Mouse (Mus musculus): Measurements from ENCODE around the gene Cdkn2c.
"Not testable (repeated sequence)": the region's sequence is repeated elsewhere in the genome, so short reads cannot be mapped to it uniquely, and the experiment has no call there.

Cdkn2c gene

DNA sequence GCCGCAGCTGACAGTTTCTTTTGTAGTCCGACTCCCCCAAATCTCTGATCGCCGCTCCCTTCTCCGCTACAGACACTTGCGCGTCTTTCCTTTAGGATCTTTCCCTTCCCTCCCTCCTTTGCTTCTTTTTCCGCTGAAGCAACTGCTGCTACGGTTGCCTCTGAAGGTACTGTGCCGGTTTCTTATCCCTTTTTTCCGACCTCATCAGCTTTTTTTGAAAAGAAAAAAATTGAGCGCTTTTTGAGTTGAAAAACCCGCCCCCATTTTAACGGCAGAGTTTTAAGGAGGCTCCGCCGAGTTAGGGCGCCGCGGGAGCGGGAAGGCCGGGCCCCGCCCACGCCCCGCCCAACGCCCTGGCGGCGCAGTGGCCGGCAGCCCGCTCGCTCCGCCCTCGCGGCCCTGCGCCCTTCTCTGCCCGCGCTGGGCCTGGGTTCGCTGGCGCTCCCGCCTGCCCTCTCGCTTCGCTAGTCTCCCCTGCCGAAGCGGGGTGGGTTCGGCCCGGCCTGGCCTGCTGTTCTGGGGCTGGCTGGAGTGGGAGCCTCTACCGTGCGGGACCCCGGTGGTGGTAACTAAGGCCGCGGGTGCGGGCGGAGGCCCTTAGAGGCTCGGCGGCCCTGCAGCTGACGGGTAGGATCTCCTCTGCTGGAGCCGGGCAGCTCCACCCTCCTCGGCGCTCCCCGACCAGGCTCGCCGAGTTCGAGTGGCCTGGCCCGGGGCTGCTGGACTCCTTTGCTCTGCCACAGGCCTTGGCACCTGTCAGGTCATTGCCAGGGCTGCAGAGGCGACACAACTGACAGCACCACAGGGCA lies at the start of gene Cdkn2c:
Gene Cdkn2c (minus strand): TSS at position 729 of the 809 bp plus-strand sequence.
- peak; percentile 64 to 75 for DNase-seq (ENCODE audit: low spot score in 2 of 2)

DNA sequence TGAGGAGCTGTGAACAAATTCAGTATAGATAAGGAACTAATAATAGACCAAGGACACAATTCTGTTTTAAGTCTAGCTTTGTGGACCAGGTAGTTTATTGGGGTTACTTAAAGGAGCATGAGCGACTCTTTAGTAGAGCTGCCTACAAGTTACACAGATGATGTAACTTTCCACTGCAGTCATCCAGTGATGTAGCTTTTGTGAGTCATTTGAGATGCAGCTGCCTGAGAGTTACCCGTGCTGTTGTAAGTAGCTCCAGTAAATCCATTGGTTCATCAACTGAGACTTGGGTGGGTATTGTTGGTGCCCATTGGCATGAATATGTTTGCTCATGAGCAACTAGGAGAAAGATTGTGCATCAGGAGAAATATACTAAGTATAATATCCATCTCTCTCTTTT lies 38.4 kb upstream of the Cdkn2c start:
- DNase-seq (ENCODE audit: low spot score in 2 of 2), result no peak

DNA sequence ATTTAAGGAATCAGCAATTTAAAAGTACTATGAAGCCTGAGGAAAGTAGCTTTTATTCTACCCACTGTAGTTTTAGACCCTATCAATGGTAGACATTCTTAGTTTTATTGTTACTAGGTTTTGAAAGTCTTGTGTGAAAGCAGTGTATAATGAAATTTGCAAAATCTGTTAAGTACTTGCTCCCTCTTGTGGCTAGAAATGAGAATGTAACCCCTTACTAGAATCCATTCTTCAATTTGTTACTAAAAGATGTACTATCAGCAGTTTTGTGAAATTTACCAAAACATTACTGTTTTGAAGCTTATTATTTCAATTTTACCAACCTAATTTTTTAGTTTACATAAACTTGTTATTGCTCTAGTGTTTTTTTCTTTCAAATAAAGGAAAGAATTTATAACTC lies 36.6 kb upstream of the Cdkn2c start:
- DNase-seq (ENCODE audit: low spot score in 2 of 2), result no peak

DNA sequence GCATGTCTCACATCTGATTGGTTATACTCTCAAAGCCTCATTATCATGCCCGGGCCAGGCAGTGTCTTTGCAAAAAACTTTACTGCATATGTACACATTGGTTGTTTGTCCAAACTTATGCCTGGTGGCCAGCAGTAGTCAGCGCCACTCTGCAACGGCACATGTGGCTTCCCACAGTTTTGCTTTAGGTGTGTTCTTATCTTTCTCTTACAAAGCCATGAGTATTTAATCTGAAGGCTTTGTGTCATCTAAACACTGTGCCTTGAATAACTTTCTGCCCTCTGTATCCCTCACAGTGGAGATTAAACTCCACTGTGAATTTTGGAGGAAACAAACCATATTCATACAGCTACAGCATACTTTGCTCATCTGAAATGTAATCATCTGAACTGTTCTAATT lies 33.7 kb upstream of the Cdkn2c start:
- not testable (repeated sequence) for DNase-seq (ENCODE audit: low spot score in 2 of 2)

DNA sequence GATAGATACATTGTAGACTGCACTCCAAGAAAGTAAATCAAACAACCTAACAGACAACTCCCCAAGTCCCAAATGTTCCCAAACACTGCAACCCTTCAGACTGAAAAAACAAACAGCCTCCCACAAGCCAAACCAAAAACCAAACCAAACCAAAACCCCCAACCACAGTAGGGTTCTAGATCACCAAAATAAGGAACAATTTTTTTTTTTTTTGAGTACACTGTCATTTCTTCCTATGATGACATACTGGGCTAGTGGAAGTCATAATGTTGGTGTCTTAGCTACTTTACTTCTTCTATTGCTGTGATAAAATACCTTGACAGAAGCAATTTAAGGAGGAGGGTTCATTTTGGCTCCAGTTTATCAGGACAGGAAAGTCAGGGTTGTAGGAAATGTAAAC lies 25.7 kb upstream of the Cdkn2c start:
- DNase-seq (ENCODE audit: low spot score in 2 of 2), result no peak

DNA sequence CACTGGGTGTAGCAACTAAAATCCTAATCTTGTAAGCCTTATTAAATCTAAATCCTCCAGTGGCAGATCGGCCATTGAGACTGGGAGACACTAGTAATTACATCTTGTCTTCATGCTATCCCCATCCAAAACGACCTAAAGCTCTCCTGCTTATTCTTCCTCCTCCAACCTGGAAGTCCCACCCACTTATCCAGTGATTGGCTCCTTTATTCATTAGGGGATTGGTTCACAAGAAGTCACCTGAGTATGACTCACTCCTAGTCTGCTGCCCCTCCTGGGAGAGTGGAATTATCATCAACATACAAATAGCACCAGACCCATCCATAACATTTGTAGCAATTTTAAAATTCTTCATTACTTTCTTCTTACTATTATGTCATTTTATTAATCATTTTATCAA lies 16.6 kb upstream of the Cdkn2c start:
- no peak for DNase-seq (ENCODE audit: low spot score in 2 of 2)

DNA sequence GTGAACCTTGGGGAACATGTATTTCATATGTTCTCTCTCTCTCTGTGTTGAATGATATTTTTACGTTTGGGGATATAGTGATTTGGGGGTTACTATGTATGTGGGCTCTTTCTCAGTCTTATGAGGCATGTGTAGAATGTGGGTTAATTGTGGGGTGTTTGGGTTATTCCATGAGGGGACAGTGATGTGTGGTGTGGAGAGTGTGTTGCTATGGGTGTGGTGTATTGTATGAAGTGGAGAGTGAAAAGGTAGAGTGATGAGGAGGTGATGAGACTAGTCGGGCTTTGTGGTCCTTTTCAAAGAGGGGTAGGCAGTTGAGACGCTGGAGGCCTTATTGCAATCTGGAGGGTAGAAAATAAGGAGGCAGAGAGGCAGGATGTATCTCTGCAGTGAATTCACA lies 10.2 kb upstream of the Cdkn2c start:
- no peak for DNase-seq (ENCODE audit: low spot score in 2 of 2)

DNA sequence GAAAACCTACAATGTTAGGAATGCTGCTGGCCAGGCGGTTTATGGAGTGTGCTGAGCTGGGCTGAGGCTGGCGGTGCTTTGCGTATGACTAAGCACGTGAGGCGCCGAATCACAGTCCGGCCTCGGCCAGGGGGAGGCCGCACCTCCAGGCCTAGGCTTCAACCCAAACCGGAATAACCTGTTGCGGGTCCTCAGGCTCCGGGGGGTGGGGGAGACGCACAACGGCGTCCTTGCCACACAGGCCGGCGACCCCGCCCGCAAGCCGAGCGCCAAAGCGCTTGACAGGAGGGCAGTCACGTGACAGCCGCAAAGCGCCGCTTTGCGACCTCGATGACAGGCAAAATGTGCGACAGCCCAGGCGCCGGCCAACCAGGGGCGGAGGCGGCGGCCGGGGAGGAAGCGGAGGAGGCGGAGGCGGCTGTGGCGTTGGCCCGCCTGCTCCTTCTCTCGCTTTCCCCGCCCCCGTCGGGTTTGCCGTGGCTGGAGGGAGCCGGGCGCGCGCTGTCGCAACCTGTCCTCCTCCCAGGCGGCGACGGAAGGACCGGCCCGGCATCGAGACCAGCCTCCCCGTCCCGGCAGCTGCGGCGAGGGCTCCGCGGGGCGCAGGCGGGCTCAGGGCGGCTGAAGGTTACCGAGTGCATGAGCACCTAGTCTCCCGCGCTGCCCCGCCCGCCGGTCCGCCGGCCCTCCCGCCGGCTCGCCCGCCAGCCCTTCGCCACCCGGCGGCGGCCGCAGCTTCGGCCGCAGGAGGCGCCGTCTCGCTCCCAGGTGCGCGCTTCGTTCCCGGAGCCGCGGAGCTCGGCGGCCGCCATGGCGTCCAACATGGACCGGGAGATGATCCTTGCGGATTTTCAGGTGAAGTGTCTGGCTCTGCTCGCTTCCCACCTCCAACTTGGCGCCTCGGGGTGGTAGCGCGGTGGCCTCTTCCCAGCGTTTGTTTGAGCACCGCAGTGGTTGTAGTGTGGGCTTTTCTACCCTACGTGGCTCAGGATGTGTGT lies 9.5 kb upstream of the Cdkn2c start, which contains the start of gene Faf1:
Gene Faf1 (plus strand): TSS at position 371 of the 998 bp plus-strand sequence.
- DNase-seq (ENCODE audit: low spot score in 2 of 2), result peak; percentile 95 to 97

DNA sequence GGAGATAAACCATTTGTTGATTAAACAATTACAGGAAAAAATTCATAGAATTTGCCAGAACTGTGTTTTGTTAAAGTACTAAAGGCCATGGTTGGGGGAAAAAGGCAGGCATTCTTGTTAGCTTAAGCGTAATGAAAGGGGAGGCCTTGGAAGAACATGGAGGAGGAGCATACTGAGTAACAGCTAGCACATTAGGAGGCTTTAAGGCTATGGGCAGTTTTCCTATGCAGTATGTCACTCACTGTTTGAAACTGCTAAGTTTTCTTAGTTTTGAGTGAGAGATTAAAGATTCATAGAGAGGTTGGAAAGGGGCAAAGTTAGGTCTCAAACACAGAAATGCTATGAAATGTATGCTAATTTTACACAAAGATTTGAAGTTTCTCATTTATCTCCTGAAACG lies 7.1 kb upstream of the Cdkn2c start:
- DNase-seq (ENCODE audit: low spot score in 2 of 2), result no peak

DNA sequence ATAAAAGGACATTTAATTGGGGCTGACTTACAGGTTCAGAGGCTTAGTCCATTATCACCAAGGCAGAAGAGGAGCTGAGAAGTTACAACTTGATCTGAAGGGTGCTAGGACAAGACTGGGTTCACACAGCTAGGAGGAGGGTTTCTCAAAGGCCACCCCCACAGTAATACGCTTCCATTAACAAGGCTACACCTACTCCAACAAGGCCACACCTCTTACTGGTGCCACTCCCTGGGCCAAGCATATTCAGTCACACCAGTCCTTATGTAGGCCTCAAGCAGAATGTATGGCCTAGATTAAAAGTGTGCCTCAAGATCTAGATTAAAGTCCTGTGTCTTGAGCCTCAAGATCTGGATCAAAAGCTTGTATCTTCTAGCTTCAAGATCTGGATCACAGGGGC lies 5.0 kb upstream of the Cdkn2c start:
- no peak for DNase-seq (ENCODE audit: low spot score in 2 of 2)

DNA sequence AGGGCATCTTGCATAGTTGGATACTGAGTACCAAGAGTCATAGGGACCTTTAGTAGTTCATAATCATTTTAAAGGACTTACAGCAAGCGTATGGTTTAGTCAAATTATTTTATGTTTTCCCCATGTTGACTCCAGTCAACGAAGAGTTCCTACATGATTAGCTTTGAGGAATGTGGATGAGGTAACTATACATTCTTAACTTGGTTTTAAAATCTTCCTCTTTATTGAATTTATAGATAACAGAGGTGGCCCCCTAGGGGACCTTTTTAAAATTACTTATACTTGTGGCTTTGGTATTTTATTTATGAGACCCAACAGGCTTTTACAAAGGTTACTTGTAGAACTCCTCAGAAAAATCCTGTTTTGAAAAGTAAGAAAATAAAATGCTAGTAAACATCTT lies 3.2 kb upstream of the Cdkn2c start:
- no peak for DNase-seq (ENCODE audit: low spot score in 2 of 2)

DNA sequence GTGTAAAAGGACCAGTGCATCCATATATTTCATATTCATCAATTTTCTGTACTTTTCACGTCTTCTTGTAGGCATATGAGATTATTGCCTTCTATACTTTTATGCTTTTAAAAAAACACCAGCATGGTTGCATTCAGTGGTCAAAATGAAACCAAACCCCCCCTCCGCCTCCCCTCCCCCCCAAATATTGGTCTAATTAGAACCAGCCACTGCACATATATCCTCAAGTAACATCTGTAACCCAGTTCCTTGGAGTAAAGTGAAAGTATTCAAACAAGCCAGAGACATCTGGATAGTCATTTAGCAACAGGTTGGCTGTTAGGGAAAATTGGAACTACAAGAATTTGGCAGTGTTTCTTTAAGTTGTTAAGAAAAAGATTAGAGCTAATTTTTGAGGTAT lies 529 bp upstream of the Cdkn2c start:
- no peak for DNase-seq (ENCODE audit: low spot score in 2 of 2)

DNA sequence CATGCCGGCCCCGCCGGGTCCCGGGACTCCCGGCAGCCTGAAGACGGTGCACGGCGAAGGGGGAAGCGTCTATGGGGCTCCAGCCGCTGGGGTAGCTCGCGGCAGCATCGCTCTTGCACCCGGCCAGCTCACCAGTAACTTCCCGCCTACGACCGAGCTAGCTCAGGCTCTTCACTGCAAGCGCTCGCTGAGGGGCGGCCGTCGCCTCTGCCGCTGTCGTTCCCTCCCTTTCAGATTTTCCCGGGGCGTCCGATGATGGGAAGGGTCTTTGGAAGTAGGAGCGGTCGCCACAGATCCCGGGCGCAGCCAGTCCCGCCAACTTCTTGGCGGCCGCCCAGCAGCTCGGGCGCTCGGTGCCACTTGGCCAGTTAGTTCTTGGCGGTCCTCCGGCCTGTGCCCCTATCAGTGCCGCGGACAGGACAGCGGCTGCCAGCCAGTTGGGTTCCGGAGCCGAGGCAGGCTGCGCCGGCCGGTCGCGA lies 968 bp downstream of the Cdkn2c start:
- DNase-seq (ENCODE audit: low spot score in 2 of 2), result peak; percentile 40 to 47

DNA sequence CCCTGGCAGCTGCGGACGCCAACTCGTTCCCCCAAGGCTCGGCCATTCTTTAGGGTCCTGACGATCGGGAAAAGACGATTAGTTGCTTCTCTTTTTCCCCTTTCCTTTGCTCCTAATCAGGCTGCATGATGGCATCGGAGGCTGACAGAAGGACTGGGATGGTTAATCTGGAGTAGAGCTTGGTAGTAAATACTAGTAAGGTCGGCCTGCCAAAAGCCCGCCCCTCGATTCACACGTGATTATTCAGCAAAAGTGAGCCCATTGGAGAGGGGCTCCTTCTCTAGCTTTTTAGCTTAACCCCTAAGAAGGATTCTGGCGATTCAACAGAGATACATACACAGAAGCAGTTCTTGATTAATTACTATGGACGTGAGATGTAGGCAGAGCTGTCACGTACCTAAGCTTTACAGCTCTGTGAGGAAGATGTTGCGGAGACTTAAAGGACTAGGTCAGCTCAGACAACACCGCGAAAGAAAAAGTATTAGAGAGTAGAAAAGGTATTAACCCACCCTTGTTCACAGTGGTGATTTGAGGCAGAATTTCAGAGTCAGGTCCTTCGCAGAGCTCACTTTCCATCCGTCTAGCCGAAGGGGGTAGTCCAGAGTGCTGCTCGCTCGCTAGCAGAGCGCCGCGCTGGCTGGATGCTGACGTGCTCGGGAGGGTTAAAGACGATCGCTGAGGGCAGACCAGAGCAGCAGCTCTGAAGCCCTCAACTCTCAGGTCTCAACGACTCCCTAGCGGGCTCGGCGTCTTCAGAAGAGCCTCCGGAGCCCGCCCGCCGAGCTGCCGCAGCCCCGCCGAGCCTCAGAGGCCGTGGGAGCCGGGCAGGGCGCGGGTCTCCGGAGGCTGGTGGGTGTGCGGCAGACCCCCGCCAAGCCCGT lies 1.6 kb downstream of the Cdkn2c start:
- DNase-seq (ENCODE audit: low spot score in 2 of 2), result peak; percentile 33 to 50

DNA sequence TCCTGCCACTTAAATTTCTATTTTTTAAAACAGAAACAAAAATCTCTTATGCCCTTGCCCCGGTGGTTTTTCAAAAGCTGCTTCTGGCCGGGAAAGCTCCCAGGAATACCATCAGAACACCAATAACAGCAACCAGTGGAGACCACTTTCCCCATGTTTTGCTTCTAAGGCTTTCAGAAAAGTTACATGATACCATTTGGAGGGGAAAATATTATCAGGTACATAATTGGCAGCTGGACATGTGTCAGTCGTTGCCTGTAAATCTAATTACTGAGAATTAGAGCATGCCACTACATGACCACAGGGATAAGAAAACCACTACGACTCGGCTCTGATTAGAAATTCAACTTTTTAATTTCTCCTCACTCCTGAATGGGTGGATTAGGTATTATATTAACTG lies 2.9 kb downstream of the Cdkn2c start:
- DNase-seq (ENCODE audit: low spot score in 2 of 2), result no peak

DNA sequence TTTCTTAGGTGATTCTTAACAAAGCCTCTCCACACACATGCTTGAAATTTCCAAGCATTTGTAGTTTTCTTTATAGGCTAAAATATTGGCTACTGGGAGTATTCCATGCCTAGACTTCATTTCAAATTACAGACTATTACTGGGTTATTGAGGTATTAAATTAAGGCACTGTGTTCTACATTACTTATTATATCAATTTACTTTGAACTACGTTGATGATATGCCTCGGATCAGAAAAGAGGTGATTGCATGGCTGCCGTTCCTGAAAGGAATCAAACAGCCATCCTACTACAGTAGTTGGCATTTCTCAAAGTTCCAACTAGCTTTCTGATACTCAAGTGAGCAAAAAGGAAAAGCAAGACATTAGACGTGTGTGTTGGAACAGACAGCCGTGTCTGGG lies 4.7 kb downstream of the Cdkn2c start:
- no peak for DNase-seq (ENCODE audit: low spot score in 2 of 2)

DNA sequence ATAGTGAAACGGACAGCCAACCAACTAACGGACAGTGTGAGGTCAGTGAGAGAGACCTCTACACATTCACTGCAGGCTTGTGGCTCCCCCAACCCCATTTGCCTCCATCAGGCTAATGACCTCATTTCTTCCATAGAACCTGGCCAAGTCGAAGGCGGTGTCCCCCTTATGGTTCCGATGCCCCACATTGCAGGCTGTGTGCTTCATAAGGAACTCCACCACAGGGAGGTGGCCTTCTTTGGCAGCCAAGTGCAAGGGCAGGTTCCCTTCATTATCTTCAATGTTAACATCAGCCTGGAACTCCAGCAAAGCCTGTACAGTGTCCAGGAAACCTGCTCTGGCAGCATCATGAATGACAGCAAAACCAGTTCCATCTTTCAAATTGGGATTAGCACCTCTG lies 5.8 kb downstream of the Cdkn2c start:
- DNase-seq (ENCODE audit: low spot score in 2 of 2), result no peak

DNA sequence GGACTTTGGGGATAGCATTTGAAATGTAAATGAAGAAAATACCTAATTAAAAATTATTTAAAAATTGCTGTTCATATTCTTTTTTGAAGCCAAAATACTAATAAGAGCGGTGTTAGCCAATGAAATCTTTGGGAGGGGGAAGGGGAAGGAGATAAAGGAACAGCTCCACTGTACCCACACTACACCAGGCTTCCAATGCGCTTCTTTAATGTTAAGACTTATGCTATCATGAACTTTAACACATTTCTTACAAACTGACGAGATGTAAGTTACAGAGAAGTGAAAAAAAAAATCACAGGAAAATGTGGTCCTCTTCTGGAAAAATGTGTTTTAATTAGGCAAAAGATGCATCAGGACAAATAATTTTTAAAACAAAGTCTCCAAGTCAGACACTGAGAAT lies 6.4 kb downstream of the Cdkn2c start:
- DNase-seq (ENCODE audit: low spot score in 2 of 2), result no peak

DNA sequence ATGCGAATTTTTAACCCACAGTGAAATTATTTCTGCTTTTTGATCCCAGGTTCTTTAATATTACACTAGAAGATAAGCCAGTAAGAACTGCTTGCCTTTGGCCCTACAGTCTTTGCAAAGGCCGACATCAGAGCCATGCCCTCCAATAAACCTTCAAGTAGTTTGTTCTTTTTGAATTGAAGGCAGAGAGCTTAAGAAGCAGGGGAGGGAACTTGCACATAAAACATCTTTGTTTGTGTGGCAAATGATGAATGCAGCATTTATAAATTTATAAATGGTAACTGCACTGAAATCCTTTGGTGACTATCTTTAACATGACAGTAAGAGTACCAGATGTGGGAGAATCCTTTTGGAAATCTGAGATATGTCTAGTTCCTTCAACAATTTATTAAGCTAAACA lies 7.4 kb downstream of the Cdkn2c start:
- no peak for DNase-seq (ENCODE audit: low spot score in 2 of 2)

DNA sequence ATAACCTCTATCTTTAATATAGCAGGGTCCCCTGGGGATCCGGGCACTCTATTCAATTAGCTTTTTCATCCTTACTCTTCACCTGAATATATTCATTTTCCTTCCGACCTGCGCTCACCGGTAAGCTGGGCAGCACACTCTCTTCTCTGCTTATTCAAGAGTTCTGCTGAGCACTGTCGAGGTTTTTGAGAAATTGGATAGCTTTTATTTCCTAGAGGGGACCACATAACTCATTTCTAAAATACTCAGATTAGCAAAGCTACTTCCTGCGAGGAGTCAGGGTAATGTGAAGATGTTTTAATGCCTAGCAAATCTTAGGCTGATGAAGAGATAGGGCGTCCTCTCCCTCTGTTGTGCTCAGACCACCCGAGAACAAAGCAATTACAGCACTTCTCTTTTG lies 8.2 kb downstream of the Cdkn2c start:
- no peak for DNase-seq (ENCODE audit: low spot score in 2 of 2)

DNA sequence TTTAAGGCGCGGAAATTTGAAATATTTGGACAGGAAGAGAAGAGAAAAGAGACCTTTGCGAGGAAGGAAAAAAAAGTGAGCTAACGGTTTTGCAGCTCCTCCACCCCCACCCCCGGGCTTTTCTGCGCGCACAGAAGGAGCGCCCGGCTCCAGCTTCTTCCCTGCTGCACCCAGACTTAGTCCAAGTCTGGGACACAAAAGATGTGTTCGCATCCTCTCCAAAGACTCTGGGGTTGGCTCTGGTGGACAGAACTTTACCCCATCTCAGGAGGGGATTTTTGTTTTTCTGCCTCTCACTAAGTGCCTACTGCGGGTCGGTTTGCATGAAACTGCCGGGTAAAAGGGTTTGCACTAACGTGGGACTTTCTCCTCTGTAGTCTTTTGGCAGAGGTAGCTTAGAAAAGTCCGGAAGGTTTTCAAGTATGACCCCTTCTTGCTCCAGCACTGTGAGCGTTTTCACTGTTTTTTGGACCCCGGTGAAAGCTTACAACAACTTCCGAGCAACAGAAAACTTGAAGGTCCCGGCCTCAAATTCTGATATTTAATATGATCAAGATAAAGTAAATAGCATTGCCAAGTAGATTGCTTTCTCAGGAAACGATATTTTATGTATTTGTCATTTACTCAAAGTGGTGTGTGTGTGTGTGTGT lies 9.0 kb downstream of the Cdkn2c start:
- no peak for DNase-seq (ENCODE audit: low spot score in 2 of 2)

Data from frontal cortex, postnatal 10 days (tissue).